ENCODE assay signal across 12 mouse cellular contexts in genomic region chr11:119893667-119894236, GRCm38 (mm10). TPM values are rescaled to one million over a fixed set of nuclear protein-coding genes. Genes with fewer than 3 reads are reported as not detected.
A peak's percentile ranks its signal among the peaks of the same experiment; 100 is the strongest.
DNase-seq lines count a peak whose midpoint lies in the region; ATAC-seq lines count a peak whose summit lies in the region.
"Had no signal": no experiment of that assay in that cellular context is flagged by ENCODE, and none has a peak within 500 bp of the region (broad histone marks: within the 10 kb centered on the region; RNA-seq: fewer than 3 reads in every experiment).

No protein-coding gene starts in this region.

- H3K9me3 ChIP-seq in forebrain, embryonic 11.5 days (ENCODE audit: control insufficient read depth, low read length) = no peaks in the 10 kb centered on the region
- no peaks in the 10 kb centered on the region for H3K9me3 ChIP-seq in hindbrain, embryonic 14.5 days (ENCODE audit: control insufficient read depth, low read length)
- no peaks in the 10 kb centered on the region for H3K9me3 ChIP-seq in neural tube, embryonic 13.5 days
- no peaks in the 10 kb centered on the region for H3K9me3 ChIP-seq in intestine, embryonic 15.5 days
- H3K9me3 ChIP-seq: heart, embryonic 10.5 days had no signal

- H3K4me3 ChIP-seq in forebrain, embryonic 11.5 days (ENCODE audit: low read depth, low read length) = no peak overlapping the region
- no peak overlapping the region for H3K4me3 ChIP-seq in hindbrain, embryonic 14.5 days (replicated peaks; ENCODE audit: low read length)
- H3K4me3 ChIP-seq in neural tube, embryonic 13.5 days = no peak overlapping the region
- H3K4me3 ChIP-seq in intestine, embryonic 15.5 days (replicated peaks) = no peak overlapping the region
- H3K4me3 ChIP-seq: heart, embryonic 10.5 days had no signal

- peak; percentile 73 for DNase-seq in Muller cell, postnatal 12 days (ENCODE audit: inconsistent ontology term)
- DNase-seq in forebrain, embryonic 11.5 days (ENCODE audit: low spot score) = no peak
- DNase-seq in hindbrain, embryonic 14.5 days (ENCODE audit: low spot score) = no peak
- DNase-seq in kidney, adult 8-10 months = no peak
- no peak for DNase-seq in B cell, adult 2 months
- DNase-seq: adrenal gland, adult 8-10 months; embryo, embryonic 11 days; right cerebral cortex, postnatal 14 days; thymus, postnatal 14 days had no signal

- H3K36me3 ChIP-seq in forebrain, embryonic 11.5 days (ENCODE audit: control insufficient read depth, insufficient read depth, low read length) = no peaks in the 10 kb centered on the region; the same call in 1 of the 2 replicates
- H3K36me3 ChIP-seq in hindbrain, embryonic 14.5 days (replicated peaks; ENCODE audit: control insufficient read depth, insufficient read depth) = peaks cover 51% of the 10 kb centered on the region
- peaks cover 52% of the 10 kb centered on the region for H3K36me3 ChIP-seq in neural tube, embryonic 13.5 days
- peaks cover 41% of the 10 kb centered on the region for H3K36me3 ChIP-seq in intestine, embryonic 15.5 days

- ATAC-seq in forebrain, embryonic 11.5 days (replicated peaks; ENCODE audit: low FRiP score) = no peak
- ATAC-seq in hindbrain, embryonic 14.5 days (ENCODE audit: low FRiP score) = peak; percentile 31; the same call in 1 of the 2 replicates
- peak; percentile 20; the same call in 1 of the 2 replicates for ATAC-seq in neural tube, embryonic 13.5 days (ENCODE audit: low read depth)
- no peak for ATAC-seq in intestine, embryonic 15.5 days

- no peaks in the 10 kb centered on the region for H3K4me1 ChIP-seq in forebrain, embryonic 11.5 days (replicated peaks; ENCODE audit: control insufficient read depth, insufficient read depth, low read length)
- peaks cover 20% of the 10 kb centered on the region for H3K4me1 ChIP-seq in hindbrain, embryonic 14.5 days (replicated peaks; ENCODE audit: control insufficient read depth, insufficient read depth, low read length)
- peaks cover 54% of the 10 kb centered on the region for H3K4me1 ChIP-seq in neural tube, embryonic 13.5 days (replicated peaks)
- H3K4me1 ChIP-seq in intestine, embryonic 15.5 days (replicated peaks) = no peaks in the 10 kb centered on the region

- no peak overlapping the region for H3K4me2 ChIP-seq in forebrain, embryonic 11.5 days (ENCODE audit: low read depth, low read length, severe bottlenecking)
- H3K4me2 ChIP-seq in hindbrain, embryonic 14.5 days (replicated peaks) = no peak overlapping the region
- H3K4me2 ChIP-seq in neural tube, embryonic 13.5 days = no peak overlapping the region
- H3K4me2 ChIP-seq in intestine, embryonic 15.5 days (replicated peaks) = no peak overlapping the region

- WGBS in forebrain, embryonic 11.5 days = 57% methylated on average over 10 of the region's 10 CpGs
- WGBS in hindbrain, embryonic 14.5 days = 65% methylated on average over 9 of the region's 10 CpGs
- 35% methylated on average over 10 of the region's 10 CpGs for WGBS in neural tube, embryonic 13.5 days
- 78% methylated on average over 10 of the region's 10 CpGs for WGBS in intestine, embryonic 15.5 days

- H3K27me3 ChIP-seq in forebrain, embryonic 11.5 days (ENCODE audit: control insufficient read depth, insufficient read depth, low read length) = no peaks in the 10 kb centered on the region
- no peaks in the 10 kb centered on the region for H3K27me3 ChIP-seq in hindbrain, embryonic 14.5 days (ENCODE audit: control insufficient read depth, insufficient read depth, low read length)
- no peaks in the 10 kb centered on the region for H3K27me3 ChIP-seq in neural tube, embryonic 13.5 days
- H3K27me3 ChIP-seq in intestine, embryonic 15.5 days (replicated peaks) = no peaks in the 10 kb centered on the region

- H3K9ac ChIP-seq in forebrain, embryonic 11.5 days (ENCODE audit: low read length) = no peak overlapping the region
- H3K9ac ChIP-seq in hindbrain, embryonic 14.5 days = no peak overlapping the region
- peak overlapping the region; percentile 38 for H3K9ac ChIP-seq in neural tube, embryonic 13.5 days
- no peak overlapping the region for H3K9ac ChIP-seq in intestine, embryonic 15.5 days

- peak overlapping the region; percentile 71 for H3K27ac ChIP-seq in forebrain, embryonic 11.5 days (ENCODE audit: low read depth, low read length)
- H3K27ac ChIP-seq in hindbrain, embryonic 14.5 days = peak overlapping the region; percentile 74
- H3K27ac ChIP-seq in neural tube, embryonic 13.5 days (replicated peaks) = peak overlapping the region; percentile 87
- no peak overlapping the region for H3K27ac ChIP-seq in intestine, embryonic 15.5 days
- H3K27ac ChIP-seq: heart, embryonic 10.5 days had no signal

RNA-seq across cellular contexts. Expression of gene Chmp6, which starts 19.5 kb away (rescaled TPM):
- 104 and 107 TPM in 2 replicates for polyA plus RNA-seq in forebrain, embryonic 11.5 days (2014; fragmentation: Nextera tagmentation; extraction: Ambion mirVana)
- polyA plus RNA-seq in hindbrain, embryonic 14.5 days (2014; fragmentation: Nextera tagmentation; extraction: Ambion mirVana) = 91.1 and 95.5 TPM in 2 replicates
- polyA plus RNA-seq in neural tube, embryonic 13.5 days (2015; fragmentation: Nextera tagmentation; extraction: Ambion mirVana) = 97.5 and 102 TPM in 2 replicates
- polyA plus RNA-seq in intestine, embryonic 15.5 days (2015; fragmentation: Nextera tagmentation; extraction: Ambion mirVana) = 88.0 and 91.1 TPM in 2 replicates

RNA-seq across cellular contexts. Expression of gene Baiap2, which starts 48.8 kb away (rescaled TPM):
- 10.4 and 12.1 TPM in 2 replicates for polyA plus RNA-seq in forebrain, embryonic 11.5 days (2014; fragmentation: Nextera tagmentation; extraction: Ambion mirVana)
- polyA plus RNA-seq in hindbrain, embryonic 14.5 days (2014; fragmentation: Nextera tagmentation; extraction: Ambion mirVana) = 13.7 and 14.4 TPM in 2 replicates
- 11.1 and 12.7 TPM in 2 replicates for polyA plus RNA-seq in neural tube, embryonic 13.5 days (2015; fragmentation: Nextera tagmentation; extraction: Ambion mirVana)
- 12.0 and 13.1 TPM in 2 replicates for polyA plus RNA-seq in intestine, embryonic 15.5 days (2015; fragmentation: Nextera tagmentation; extraction: Ambion mirVana)

Comparison
In these comparisons a context has a peak if more than half of its experiments do, and no peak if none do; other contexts are left out.
1. ATAC-seq: peak in hindbrain, embryonic 14.5 days (single experiment) and neural tube, embryonic 13.5 days (single experiment); none in forebrain, embryonic 11.5 days (single experiment) and intestine, embryonic 15.5 days (single experiment).